Mouse (Mus musculus) forebrain, embryonic 14.5 days (tissue): Measurements from ENCODE around the gene 4930415O20Rik. TPM values are rescaled to one million over a fixed set of nuclear protein-coding genes. Genes with fewer than 3 reads are reported as not detected.

Source experiments
- ATAC-seq: fragments of 200-750 bp; cut with Nextera tagmentation; 2 replicates; pipeline ENCODE4 v1.8.0; 2017; ENCODE audit warnings: mild to moderate bottlenecking, moderate library complexity
- DNase-seq: peaks from one replicate; pipeline ENCODE4 v3.0.0-alpha.2; 2015; ENCODE audit warnings: low spot score
- H3K27ac ChIP-seq: fragments of 300-500 bp; sonication (generic); 2 replicates; pipeline ENCODE4 v1.5.1; 2014; ENCODE audit warnings: low read depth, mild to moderate bottlenecking, control low read depth, low read length, moderate library complexity
- H3K27me3 ChIP-seq: fragments of 300-500 bp; sonication (generic); replicated peaks from 2 replicates; pipeline ENCODE4 v1.6.1; 2014; ENCODE audit warnings: low read length, control low read depth, mixed read lengths; ENCODE audit not compliant: control insufficient read depth, insufficient read depth
- H3K36me3 ChIP-seq: fragments of 300-500 bp; sonication (generic); 2 replicates; pipeline ENCODE4 v1.6.1; 2014; ENCODE audit warnings: low read length, control low read depth; ENCODE audit not compliant: control insufficient read depth, insufficient read depth
- H3K4me1 ChIP-seq: fragments of 300-500 bp; sonication (generic); 2 replicates; pipeline ENCODE4 v1.6.1; 2014; ENCODE audit warnings: antibody characterized with exemption, low read length, control low read depth; ENCODE audit not compliant: control insufficient read depth, insufficient read depth
- H3K4me2 ChIP-seq: fragments of 300-500 bp; sonication (generic); 2 replicates; pipeline ENCODE4 v1.6.1; 2014; ENCODE audit warnings: mild to moderate bottlenecking, control low read depth, low read length
- H3K4me3 ChIP-seq: fragments of 300-500 bp; sonication (generic); 2 replicates; pipeline ENCODE4 v1.5.1; 2014; ENCODE audit warnings: low read depth, low read length, control low read depth
- H3K9ac ChIP-seq: fragments of 300-500 bp; sonication (generic); 2 replicates; pipeline ENCODE4 v1.6.1; 2014; ENCODE audit warnings: mild to moderate bottlenecking, low read length, control low read depth, moderate library complexity
- H3K9me3 ChIP-seq: fragments of 300-500 bp; sonication (generic); replicated peaks from 2 replicates; pipeline ENCODE4 v1.6.1; 2016; ENCODE audit warnings: low read length, control low read depth, mixed read lengths; ENCODE audit not compliant: control insufficient read depth
- WGBS: fragments of 180-500 bp; shearing (Covaris S2); extraction: QIAGEN DNeasy Blood & Tissue Kit; methylation state at CpG from one replicate; pipeline ENCODE4 v1.1.7; 2014; 5-methylcytosine and 5-hydroxymethylcytosine counted together
- polyA plus RNA-seq: library from polyadenylated mRNA; unstranded; fragments of >200 nt; fragmentation: Nextera tagmentation; extraction: Ambion mirVana; gene quantifications from 2 replicates; pipeline ENCODE4 v1.2.1, GENCODE M21; 2014

4930415O20Rik gene
- polyA plus RNA-seq = not detected in 2 replicates

GRCm38 (mm10) chr15:98570873-98571538, at the start of gene 4930415O20Rik, which contains the start of gene Ccnt1:
Gene 4930415O20Rik, plus strand, starts transcription at chr15:98571004.
Gene Ccnt1, minus strand, starts transcription at chr15:98570923.
- Histone ChIP-seq H3K4me1 (peaks cover 10% of the 10 kb centered on the region), H3K9me3 (no peaks in the 10 kb centered on the region), H3K4me2 (no peak within 1 kb of the TSS), H3K9ac (no peak within 1 kb of the TSS), H3K4me3 (no peak within 1 kb of the TSS), H3K27me3 (no peaks in the 10 kb centered on the region), H3K36me3 (no peaks in the 10 kb centered on the region), H3K27ac (no peak within 1 kb of the TSS)
- 87% methylated on average over 10 of the region's 10 CpGs for WGBS
- no peak for ATAC-seq
- no peak for DNase-seq

GRCm38 (mm10) chr15:98521245-98521644, 49.6 kb upstream of the 4930415O20Rik start:
- no peak overlapping the region for H3K4me2 ChIP-seq

GRCm38 (mm10) chr15:98526057-98526456, 44.7 kb upstream of the 4930415O20Rik start:
- H3K27ac ChIP-seq = no peak overlapping the region
- H3K4me3 ChIP-seq = no peak overlapping the region
- WGBS = 51% methylated on average over 5 of the region's 5 CpGs
- H3K27me3 ChIP-seq = no peaks in the 10 kb centered on the region
- peaks cover 96% of the 10 kb centered on the region for H3K36me3 ChIP-seq
- no peaks in the 10 kb centered on the region for H3K9me3 ChIP-seq
- H3K4me2 ChIP-seq = no peak overlapping the region
- H3K9ac ChIP-seq = no peak overlapping the region
- H3K4me1 ChIP-seq = no peaks in the 10 kb centered on the region
- peak; percentile 30 for DNase-seq
- ATAC-seq = no peak

More at GRCm38 (mm10) chr15:98521245-98521644, 49.6 kb upstream of the 4930415O20Rik start:
- Histone ChIP-seq H3K27ac (no peak overlapping the region), H3K9ac (no peak overlapping the region), H3K36me3 (peaks cover 85% of the 10 kb centered on the region), H3K27me3 (no peaks in the 10 kb centered on the region), H3K4me1 (no peaks in the 10 kb centered on the region), H3K9me3 (no peaks in the 10 kb centered on the region), H3K4me3 (no peak overlapping the region)
- WGBS = 93% methylated on average over 3 of the region's 3 CpGs
- DNase-seq (no peak), ATAC-seq (no peak)

GRCm38 (mm10) chr15:98527056-98527771, 43.6 kb upstream of the 4930415O20Rik start:
- no peak overlapping the region for H3K27ac ChIP-seq
- peaks cover 94% of the 10 kb centered on the region for H3K36me3 ChIP-seq
- H3K4me3 ChIP-seq = no peak overlapping the region
- no peak overlapping the region for H3K9ac ChIP-seq
- no peaks in the 10 kb centered on the region for H3K9me3 ChIP-seq
- no peaks in the 10 kb centered on the region for H3K27me3 ChIP-seq
- H3K4me2 ChIP-seq = no peak overlapping the region
- no peak for DNase-seq
- ATAC-seq = no peak
- peaks cover 4% of the 10 kb centered on the region; the same call in 1 of the 2 replicates for H3K4me1 ChIP-seq
- WGBS = 97% methylated on average over 5 of the region's 5 CpGs

- Histone ChIP-seq H3K4me2 (no peak overlapping the region), H3K4me3 (no peak overlapping the region), H3K9ac (no peak overlapping the region), H3K27me3 (no peaks in the 10 kb centered on the region), H3K27ac (no peak overlapping the region), H3K36me3 (peaks cover 89% of the 10 kb centered on the region), H3K9me3 (no peaks in the 10 kb centered on the region), H3K4me1 (peaks cover 11% of the 10 kb centered on the region; the same call in 1 of the 2 replicates)
- ATAC-seq (no peak), DNase-seq (no peak)
- WGBS = 86% methylated on average over 5 of the region's 5 CpGs
Observed at GRCm38 (mm10) chr15:98528066-98528563, 42.7 kb upstream of the 4930415O20Rik start.

GRCm38 (mm10) chr15:98532281-98532680, 38.5 kb upstream of the 4930415O20Rik start:
- peak overlapping the region; percentile 91 for H3K4me2 ChIP-seq
- peak overlapping the region; percentile 84 for H3K4me3 ChIP-seq
- no peaks in the 10 kb centered on the region for H3K27me3 ChIP-seq
- H3K9ac ChIP-seq = peak overlapping the region; percentile 94
- no peaks in the 10 kb centered on the region for H3K9me3 ChIP-seq
- H3K27ac ChIP-seq = no peak overlapping the region
- DNase-seq (no peak), ATAC-seq (no peak)
- 40% methylated on average over 5 of the region's 5 CpGs for WGBS
- H3K4me1 ChIP-seq = peaks cover 11% of the 10 kb centered on the region; the same call in 1 of the 2 replicates
- peaks cover 51% of the 10 kb centered on the region for H3K36me3 ChIP-seq

GRCm38 (mm10) chr15:98533035-98533531, 37.7 kb upstream of the 4930415O20Rik start:
- ATAC-seq (no peak), DNase-seq (no peak)
- H3K9ac ChIP-seq = peak overlapping the region; percentile 94
- H3K4me2 ChIP-seq = peak overlapping the region; percentile 91
- H3K27ac ChIP-seq = no peak overlapping the region
- H3K36me3 ChIP-seq = peaks cover 44% of the 10 kb centered on the region
- H3K9me3 ChIP-seq = no peaks in the 10 kb centered on the region
- H3K27me3 ChIP-seq = no peaks in the 10 kb centered on the region
- peak overlapping the region; percentile 84 for H3K4me3 ChIP-seq
- under 1% methylated on average over 18 of the region's 18 CpGs for WGBS
- H3K4me1 ChIP-seq = peaks cover 11% of the 10 kb centered on the region; the same call in 1 of the 2 replicates

- Histone ChIP-seq H3K4me3 (peak within 1 kb of the TSS; percentile 84), H3K9me3 (no peaks in the 10 kb centered on the region), H3K9ac (peak within 1 kb of the TSS; percentile 94), H3K27ac (peak within 1 kb of the TSS; percentile 99), H3K4me1 (peaks cover 11% of the 10 kb centered on the region; the same call in 1 of the 2 replicates), H3K4me2 (peak within 1 kb of the TSS; percentile 91), H3K27me3 (no peaks in the 10 kb centered on the region), H3K36me3 (peaks cover 39% of the 10 kb centered on the region)
- peak; percentile 99 for DNase-seq
- under 1% methylated on average over 62 of the region's 70 CpGs for WGBS
- peak; percentile 100 for ATAC-seq
Observed at GRCm38 (mm10) chr15:98533881-98534627, 36.8 kb upstream of the 4930415O20Rik start, which contains the start of gene Kansl2. Gene Kansl2, minus strand, starts transcription at chr15:98534264.
